Mouse (Mus musculus): ENCODE results near the gene Pirb. TPM values are rescaled to one million over a fixed set of nuclear protein-coding genes. Genes with fewer than 3 reads are reported as not detected.
A peak's percentile ranks its signal among the peaks of the same experiment; 100 is the strongest.

Pirb gene
- total and polyA plus RNA-seq, 3 experiments: 0.12 to 0.56 TPM; not detected in 1

DNA sequence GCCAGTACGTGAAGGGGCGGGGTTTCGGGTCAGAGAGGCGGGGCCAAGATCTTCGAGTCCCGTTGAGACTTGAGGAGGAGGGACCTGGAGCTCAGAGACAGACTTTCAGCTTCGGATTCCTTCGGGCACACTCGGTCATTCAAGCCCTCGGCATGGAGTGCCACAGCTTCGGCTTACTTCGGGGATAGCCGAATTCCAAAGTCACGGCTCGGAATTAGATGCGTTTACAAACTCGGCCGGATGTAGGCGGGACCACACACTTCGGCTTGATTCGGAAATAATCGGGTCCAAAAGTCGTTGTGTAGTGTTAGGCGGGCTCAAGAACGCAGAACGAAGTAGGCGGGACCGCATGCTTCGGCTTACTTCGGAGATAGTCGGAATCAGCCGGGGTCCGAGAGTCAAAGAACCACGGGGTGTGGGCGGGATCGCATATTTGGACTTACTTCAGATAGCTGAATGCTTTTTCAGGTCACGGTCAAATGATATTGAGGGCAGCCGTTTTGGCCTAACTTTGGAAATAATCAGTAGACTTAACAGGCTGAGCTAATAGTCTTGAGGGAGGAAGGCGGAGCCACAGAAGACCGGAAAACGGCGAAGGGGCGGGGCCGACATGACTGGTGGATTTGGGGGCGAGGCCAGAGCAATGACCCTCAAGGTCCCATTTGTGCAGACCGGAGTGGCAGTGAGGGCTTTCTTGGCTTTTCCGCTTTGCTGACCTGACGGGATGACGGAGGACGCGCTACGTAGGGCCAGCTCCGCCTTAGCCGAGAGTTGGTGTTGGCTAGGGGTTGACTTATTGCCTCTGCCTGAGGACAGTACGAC lies 27.0 kb downstream of the Pirb start, which contains the start of gene Mboat7 (continued):
- TF ChIP-seq HCFC1 (IDR thresholded peaks at IDR 0.05; ENCODE audit: low read depth, low read length) (peak; percentile 61), TAL1 (IDR thresholded peaks at IDR 0.05; ENCODE audit: low read length) (no peak), GATA1 (IDR thresholded peaks at IDR 0.05; ENCODE audit: low read depth, low read length) (no peak), MAFK (IDR thresholded peaks at IDR 0.05; ENCODE audit: borderline replicate concordance, low read depth, low read length) (no peak), POLR2AphosphoS5 (IDR thresholded peaks at IDR 0.05; ENCODE audit: borderline replicate concordance, low read depth, low read length) (no peak)

DNA sequence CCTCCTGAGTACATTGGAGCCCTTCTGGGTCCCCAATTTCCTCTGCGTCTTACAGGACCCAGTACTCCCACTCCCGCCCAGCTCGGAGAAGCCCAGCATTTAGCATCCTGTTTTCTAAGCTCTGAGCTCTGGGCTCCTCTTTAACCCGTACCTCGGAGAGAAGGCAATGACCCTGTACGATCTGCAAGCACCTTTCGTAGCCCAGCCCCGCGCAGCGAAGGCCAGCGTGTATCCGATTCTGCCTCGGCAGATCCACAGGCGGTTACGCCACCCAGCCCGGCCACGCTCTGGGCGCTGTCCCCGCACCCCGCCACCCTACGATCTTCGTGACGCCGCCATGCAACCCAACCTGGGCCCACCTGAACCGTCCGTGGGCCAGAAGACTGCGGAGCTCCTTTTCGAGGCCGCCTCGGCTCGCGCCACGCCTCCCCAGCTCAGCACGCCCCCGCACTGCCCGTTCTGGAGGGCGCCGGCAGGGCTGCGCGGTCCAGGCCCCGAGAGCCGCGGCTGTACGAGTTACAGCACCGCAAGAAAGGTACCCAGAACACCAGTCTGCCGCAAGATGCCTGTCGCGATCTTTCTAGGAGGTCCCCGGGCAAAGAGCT lies 27.7 kb downstream of the Pirb start, which contains the start of gene Tsen34:
Gene Tsen34, plus strand, starts transcription at position 482 of the 605 bp plus-strand sequence.
- DNase-seq (ENCODE audit: low read depth, low spot score): peak; percentile 68

DNA sequence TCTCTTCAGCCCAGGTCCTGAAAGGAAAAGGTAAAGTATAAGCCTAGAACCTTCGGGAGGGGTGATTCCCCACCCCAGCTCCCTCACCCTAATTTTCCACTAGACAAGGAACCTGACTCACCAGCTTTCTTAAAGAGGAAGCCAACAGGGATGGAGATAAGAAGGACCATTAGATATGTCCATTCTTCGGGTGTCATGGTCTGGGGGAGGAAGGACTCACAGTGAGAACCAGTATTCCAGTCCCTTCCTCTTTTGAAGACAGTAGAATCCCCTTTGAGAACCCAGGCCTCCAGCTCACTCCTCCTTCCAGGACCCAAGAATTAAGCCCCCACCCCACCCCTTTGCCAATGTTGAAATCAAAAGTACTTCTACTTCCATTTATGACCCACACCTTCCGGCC lies 28.3 kb downstream of the Pirb start:
- Histone ChIP-seq H3K4me3 (ENCODE audit: control insufficient read depth in 1 of 2, insufficient read depth in 1 of 2, low read depth in 2 of 2, low read length in 2 of 2) (peak overlapping the region; percentile 73 to 79), H3K36me3 (ENCODE audit: control insufficient read depth in 1 of 2, insufficient read depth in 2 of 2, low read length in 2 of 2) (peaks cover 0 to 7% of the 10 kb centered on the region in 2 experiments; a peak in 3 of 4 replicates), H3K4me1 (ENCODE audit: control insufficient read depth in 1 of 2, insufficient read depth in 2 of 2, low read length in 2 of 2) (peaks cover 4 to 17% of the 10 kb centered on the region in 2 experiments; a peak in 3 of 4 replicates), H3K9me3 (replicated peaks; ENCODE audit: insufficient read depth, low read length) (no peaks in the 10 kb centered on the region), H3K27me3 (ENCODE audit: control insufficient read depth in 1 of 2, insufficient read depth in 2 of 2, low read length in 2 of 2) (no peaks in the 10 kb centered on the region), H3K9ac (ENCODE audit: control insufficient read depth, low read depth, low read length, poor library complexity, severe bottlenecking) (peak overlapping the region; percentile 73), H3K27ac (ENCODE audit: control insufficient read depth, low read depth, low read length) (peak overlapping the region; percentile 92), H3K79me2 (ENCODE audit: control insufficient read depth, insufficient read depth, low read length, poor library complexity) (peaks cover 7% of the 10 kb centered on the region; the same call in 1 of the 2 replicates)
- peak; percentile 71 for DNase-seq (ENCODE audit: low read depth, low spot score)
- TF ChIP-seq SMC3 (IDR thresholded peaks at IDR 0.05; ENCODE audit: low read depth, low read length): peak; percentile 5; the same call in 1 of the 2 replicates
- no peak; the same call in 1 of the 2 replicates for TF ChIP-seq MXI1 (IDR thresholded peaks at IDR 0.05; ENCODE audit: low read depth, low read length)
- TF ChIP-seq MAFK (IDR thresholded peaks at IDR 0.05; ENCODE audit: borderline replicate concordance, low read depth, low read length): no peak
- TF ChIP-seq GATA1 (IDR thresholded peaks at IDR 0.05; ENCODE audit: low read depth, low read length): peak; percentile 48
- TF ChIP-seq ETS1 (IDR thresholded peaks at IDR 0.05; ENCODE audit: low read depth, low read length): peak; percentile 43; the same call in 1 of the 2 replicates
- 0 out of 2 replicates have a peak, but pooled peaks have one; percentile 11 for TF ChIP-seq MYC (IDR thresholded peaks at IDR 0.05; ENCODE audit: low read depth, low read length)
- TF ChIP-seq EP300 (IDR thresholded peaks at IDR 0.05; ENCODE audit: low read depth in 1 of 2, low read length in 2 of 2): peak in 1 of 2 experiments; percentile 53; a peak in 1 of 4 replicates

More for the DNA sequence above, 27.7 kb downstream of the Pirb start, which contains the start of gene Tsen34:
- H3K4me3 ChIP-seq (ENCODE audit: control insufficient read depth in 1 of 2, insufficient read depth in 1 of 2, low read depth in 2 of 2, low read length in 2 of 2): peak within 1 kb of the TSS; percentile 73 to 79
- peaks cover 0 to 7% of the 10 kb centered on the region in 2 experiments; a peak in 3 of 4 replicates for H3K36me3 ChIP-seq (ENCODE audit: control insufficient read depth in 1 of 2, insufficient read depth in 2 of 2, low read length in 2 of 2)
- TF ChIP-seq SMC3 (IDR thresholded peaks at IDR 0.05; ENCODE audit: low read depth, low read length) (no peak), USF1 (IDR thresholded peaks at IDR 0.05; ENCODE audit: low read depth, low read length) (no peak), HCFC1 (IDR thresholded peaks at IDR 0.05; ENCODE audit: low read depth, low read length) (peak; percentile 36; the same call in 1 of the 2 replicates), RAD21 (IDR thresholded peaks at IDR 0.05; ENCODE audit: low read depth, low read length) (no peak), MXI1 (IDR thresholded peaks at IDR 0.05; ENCODE audit: low read depth, low read length) (peak; percentile 50), MAZ (IDR thresholded peaks at IDR 0.05; ENCODE audit: low read depth, low read length) (no peak), POLR2AphosphoS2 (IDR thresholded peaks at IDR 0.05; ENCODE audit: low read length) (0 out of 2 replicates have a peak, but pooled peaks have one; percentile 44), NELFE (IDR thresholded peaks at IDR 0.05; ENCODE audit: low read depth, low read length) (peak; percentile 50; the same call in 1 of the 2 replicates), MYC (IDR thresholded peaks at IDR 0.05; ENCODE audit: low read depth, low read length) (0 out of 2 replicates have a peak, but pooled peaks have one; percentile 7), MAX (IDR thresholded peaks at IDR 0.05; ENCODE audit: low read length) (no peak), TAL1 (IDR thresholded peaks at IDR 0.05; ENCODE audit: low read length) (no peak), POLR2A (IDR thresholded peaks at IDR 0.05; ENCODE audit: control insufficient read depth in 1 of 2, insufficient read depth in 1 of 2, low read depth in 1 of 2, low read length in 2 of 2, poor library complexity in 1 of 2) (peak in 1 of 2 experiments; percentile 59; a peak in 1 of 4 replicates), GATA1 (IDR thresholded peaks at IDR 0.05; ENCODE audit: low read depth, low read length) (no peak), POLR2AphosphoS5 (IDR thresholded peaks at IDR 0.05; ENCODE audit: borderline replicate concordance, low read depth, low read length) (no peak), CTCF (IDR thresholded peaks at IDR 0.05 in 2 of 3, conservative IDR thresholded peaks at IDR 0.05 in 1 of 3; ENCODE audit: control insufficient read depth in 1 of 3, insufficient read depth in 1 of 3, low read depth in 2 of 3, low read length in 3 of 3, poor library complexity in 1 of 3, severe bottlenecking in 1 of 3) (0 out of 6 replicates have a peak, but pooled peaks of 1 of the 3 experiments have one; percentile 7)
- H3K79me2 ChIP-seq (ENCODE audit: control insufficient read depth, insufficient read depth, low read length, poor library complexity): peaks cover 7% of the 10 kb centered on the region; the same call in 1 of the 2 replicates
- H3K9ac ChIP-seq (ENCODE audit: control insufficient read depth, low read depth, low read length, poor library complexity, severe bottlenecking): peak within 1 kb of the TSS; percentile 73
- no peaks in the 10 kb centered on the region for H3K9me3 ChIP-seq (replicated peaks; ENCODE audit: insufficient read depth, low read length)
- no peaks in the 10 kb centered on the region for H3K27me3 ChIP-seq (ENCODE audit: control insufficient read depth in 1 of 2, insufficient read depth in 2 of 2, low read length in 2 of 2)
- peak within 1 kb of the TSS; percentile 92 for H3K27ac ChIP-seq (ENCODE audit: control insufficient read depth, low read depth, low read length)
- H3K4me1 ChIP-seq (ENCODE audit: control insufficient read depth in 1 of 2, insufficient read depth in 2 of 2, low read length in 2 of 2): peaks cover 4 to 17% of the 10 kb centered on the region in 2 experiments; a peak in 3 of 4 replicates

Data from MEL (cell line).